Mouse (Mus musculus) CD4-positive, CD25-positive, alpha-beta regulatory T cell, adult 2 months (primary cell): ENCODE measurements around the gene Olfr1259.
"Not testable (repeated sequence)": the region's sequence is repeated elsewhere in the genome, so short reads cannot be mapped to it uniquely, and the experiment has no call there.

Experiments
- DNase-seq: peaks from one replicate; pipeline ENCODE4 v3.0.0-alpha.2; 2012; ENCODE audit warnings: low read depth, low spot score

Gene Olfr1259

GRCm38 (mm10) chr2:89948564-89948963 is at the start of gene Olfr1259:
Gene Olfr1259, minus strand, starts transcription at chr2:89948664.
- no peak for DNase-seq

- no peak for DNase-seq
These were observed 42.5 kb upstream of the Olfr1259 start, which contains the start of gene Olfr1261 for GRCm38 (mm10) chr2:89990921-89991320. Gene Olfr1261, plus strand, starts transcription at chr2:89991221.

- DNase-seq = no peak
These were observed 29.2 kb upstream of the Olfr1259 start for GRCm38 (mm10) chr2:89977709-89978108.

- no peak for DNase-seq
These were observed 25.7 kb upstream of the Olfr1259 start, which contains the start of gene Olfr1260 for GRCm38 (mm10) chr2:89974184-89974583. Gene Olfr1260, plus strand, starts transcription at chr2:89974340.

- DNase-seq = no peak
These were observed 21.5 kb downstream of the Olfr1259 start, which contains the start of gene Olfr1258 for GRCm38 (mm10) chr2:89927009-89927408. Gene Olfr1258, plus strand, starts transcription at chr2:89927309.

GRCm38 (mm10) chr2:89912616-89913015 is 35.8 kb downstream of the Olfr1259 start:
- not testable (repeated sequence) for DNase-seq
